15 mouse cellular contexts compared by ENCODE assay signal in genomic region chr16:17638036-17638628, GRCm38 (mm10). TPM values are rescaled to one million over a fixed set of nuclear protein-coding genes. Genes with fewer than 3 reads are reported as not detected.
DNase-seq lines count a peak whose midpoint lies in the region; ATAC-seq lines count a peak whose summit lies in the region.
"Had no signal": no experiment of that assay in that cellular context is flagged by ENCODE, and none has a peak within 500 bp of the region (broad histone marks: within the 10 kb centered on the region; RNA-seq: fewer than 3 reads in every experiment).

No protein-coding gene starts in this region.

- no peaks in the 10 kb centered on the region for H3K27me3 ChIP-seq in midbrain, embryonic 11.5 days (ENCODE audit: control insufficient read depth, insufficient read depth, low read length)
- H3K27me3 ChIP-seq in midbrain, embryonic 15.5 days (replicated peaks) = no peaks in the 10 kb centered on the region
- H3K27me3 ChIP-seq in liver, embryonic 16.5 days (ENCODE audit: control insufficient read depth, insufficient read depth, low read depth, low read length) = no peaks in the 10 kb centered on the region
- no peaks in the 10 kb centered on the region for H3K27me3 ChIP-seq in stomach, embryonic 16.5 days (ENCODE audit: control insufficient read depth, insufficient read depth, low read length)
- H3K27me3 ChIP-seq in hindbrain, embryonic 11.5 days (ENCODE audit: control insufficient read depth, insufficient read depth, low read length) = no peaks in the 10 kb centered on the region
- H3K27me3 ChIP-seq: limb, embryonic 12.5 days; megakaryocyte, embryonic 14.5 days had no signal

- ATAC-seq in midbrain, embryonic 11.5 days (ENCODE audit: low FRiP score) = no peak
- ATAC-seq in midbrain, embryonic 15.5 days (replicated peaks) = no peak
- peak; percentile 91 for ATAC-seq in erythroid progenitor cell, adult 5-6 weeks (replicated peaks; ENCODE audit: low FRiP score, poor library complexity, severe bottlenecking)
- peak; percentile 97 for ATAC-seq in liver, embryonic 16.5 days (ENCODE audit: low read depth)
- ATAC-seq in stomach, embryonic 16.5 days (ENCODE audit: insufficient read depth, low FRiP score) = peak; percentile 39; the same call in 1 of the 2 replicates
- no peak for ATAC-seq in hindbrain, embryonic 11.5 days (ENCODE audit: low FRiP score)
- ATAC-seq: activated CD4-positive, CD25-positive, alpha-beta regulatory T cell, adult 4 months had no signal

- H3K4me1 ChIP-seq in midbrain, embryonic 11.5 days (ENCODE audit: control insufficient read depth, insufficient read depth, low read length) = no peaks in the 10 kb centered on the region
- no peaks in the 10 kb centered on the region for H3K4me1 ChIP-seq in midbrain, embryonic 15.5 days
- H3K4me1 ChIP-seq in liver, embryonic 16.5 days (ENCODE audit: control insufficient read depth, low read depth, low read length) = peaks cover 42% of the 10 kb centered on the region
- H3K4me1 ChIP-seq in stomach, embryonic 16.5 days (ENCODE audit: control insufficient read depth, insufficient read depth, low read length) = no peaks in the 10 kb centered on the region
- no peaks in the 10 kb centered on the region for H3K4me1 ChIP-seq in hindbrain, embryonic 11.5 days (replicated peaks; ENCODE audit: control insufficient read depth, insufficient read depth, low read length)
- H3K4me1 ChIP-seq: limb, embryonic 12.5 days had no signal

- intact Hi-C loops in left cerebral cortex, postnatal 36 days (cut with DNase I) = no loop called here

- H3K4me3 ChIP-seq in midbrain, embryonic 11.5 days (ENCODE audit: low read depth, low read length) = no peak overlapping the region
- H3K4me3 ChIP-seq in midbrain, embryonic 15.5 days = no peak overlapping the region
- no peak overlapping the region for H3K4me3 ChIP-seq in liver, embryonic 16.5 days (ENCODE audit: low read depth, low read length)
- no peak overlapping the region for H3K4me3 ChIP-seq in stomach, embryonic 16.5 days (replicated peaks; ENCODE audit: low read length)
- H3K4me3 ChIP-seq in hindbrain, embryonic 11.5 days (ENCODE audit: low read depth, low read length) = no peak overlapping the region
- H3K4me3 ChIP-seq: limb, embryonic 12.5 days; megakaryocyte, embryonic 14.5 days had no signal

- peak; percentile 39 for DNase-seq in midbrain, embryonic 11.5 days (ENCODE audit: low spot score, missing footprints)
- no peak for DNase-seq in hindbrain, embryonic 11.5 days (ENCODE audit: low spot score)
- no peak for DNase-seq in left cerebral cortex, postnatal 36 days (ENCODE audit: low spot score in 2 of 2)
- DNase-seq in gastrocnemius, adult 18-20 months (ENCODE audit: low spot score) = no peak
- DNase-seq: gastrocnemius, postnatal 14 days; heart, postnatal 10 days; kidney, adult 2 months; retina, postnatal 1 day had no signal

- H3K4me2 ChIP-seq in midbrain, embryonic 11.5 days = no peak overlapping the region
- no peak overlapping the region for H3K4me2 ChIP-seq in midbrain, embryonic 15.5 days
- peak overlapping the region; percentile 40 for H3K4me2 ChIP-seq in liver, embryonic 16.5 days (ENCODE audit: low read depth, low read length)
- H3K4me2 ChIP-seq in stomach, embryonic 16.5 days (ENCODE audit: low read depth, low read length) = no peak overlapping the region
- no peak overlapping the region for H3K4me2 ChIP-seq in hindbrain, embryonic 11.5 days (replicated peaks; ENCODE audit: low read depth, low read length)
- H3K4me2 ChIP-seq: limb, embryonic 12.5 days had no signal

- H3K9ac ChIP-seq in midbrain, embryonic 11.5 days (ENCODE audit: low read length) = no peak overlapping the region
- H3K9ac ChIP-seq in midbrain, embryonic 15.5 days = no peak overlapping the region
- H3K9ac ChIP-seq in liver, embryonic 16.5 days (ENCODE audit: low read depth, low read length) = peak overlapping the region; percentile 40
- H3K9ac ChIP-seq in stomach, embryonic 16.5 days (ENCODE audit: low read length) = no peak overlapping the region
- no peak overlapping the region for H3K9ac ChIP-seq in hindbrain, embryonic 11.5 days (ENCODE audit: low read depth, low read length)
- H3K9ac ChIP-seq: limb, embryonic 12.5 days had no signal

- no peaks in the 10 kb centered on the region for H3K9me3 ChIP-seq in midbrain, embryonic 11.5 days (ENCODE audit: control insufficient read depth, low read length)
- no peaks in the 10 kb centered on the region for H3K9me3 ChIP-seq in midbrain, embryonic 15.5 days
- no peaks in the 10 kb centered on the region for H3K9me3 ChIP-seq in liver, embryonic 16.5 days (replicated peaks; ENCODE audit: control insufficient read depth, low read length)
- no peaks in the 10 kb centered on the region for H3K9me3 ChIP-seq in stomach, embryonic 16.5 days (replicated peaks; ENCODE audit: control insufficient read depth, low read length)
- no peaks in the 10 kb centered on the region for H3K9me3 ChIP-seq in hindbrain, embryonic 11.5 days (ENCODE audit: control insufficient read depth, low read length)
- H3K9me3 ChIP-seq: limb, embryonic 12.5 days; megakaryocyte, embryonic 14.5 days had no signal

- no peak overlapping the region for H3K27ac ChIP-seq in midbrain, embryonic 11.5 days (ENCODE audit: low read depth, low read length)
- no peak overlapping the region for H3K27ac ChIP-seq in midbrain, embryonic 15.5 days
- peak overlapping the region; percentile 95 for H3K27ac ChIP-seq in liver, embryonic 16.5 days (ENCODE audit: low read length)
- no peak overlapping the region for H3K27ac ChIP-seq in stomach, embryonic 16.5 days (ENCODE audit: low read length)
- no peak overlapping the region for H3K27ac ChIP-seq in hindbrain, embryonic 11.5 days (ENCODE audit: low read depth, low read length)
- H3K27ac ChIP-seq: limb, embryonic 12.5 days had no signal

- H3K36me3 ChIP-seq in midbrain, embryonic 11.5 days (ENCODE audit: control insufficient read depth, insufficient read depth, low read length) = peaks cover 21% of the 10 kb centered on the region
- peaks cover 38% of the 10 kb centered on the region; the same call in 1 of the 2 replicates for H3K36me3 ChIP-seq in midbrain, embryonic 15.5 days (replicated peaks)
- peaks cover 44% of the 10 kb centered on the region for H3K36me3 ChIP-seq in liver, embryonic 16.5 days (ENCODE audit: control insufficient read depth, insufficient read depth)
- peaks cover 31% of the 10 kb centered on the region for H3K36me3 ChIP-seq in stomach, embryonic 16.5 days (ENCODE audit: control insufficient read depth, insufficient read depth, low read length)
- H3K36me3 ChIP-seq in hindbrain, embryonic 11.5 days (ENCODE audit: control insufficient read depth, insufficient read depth, low read length) = peaks cover 9% of the 10 kb centered on the region; the same call in 1 of the 2 replicates

- 96% methylated on average over 9 of the region's 9 CpGs for WGBS in midbrain, embryonic 11.5 days
- WGBS in midbrain, embryonic 15.5 days = 92% methylated on average over 9 of the region's 9 CpGs
- 33% methylated on average over 9 of the region's 9 CpGs for WGBS in liver, embryonic 16.5 days (ENCODE audit: insufficient replicate concordance)
- 89% methylated on average over 9 of the region's 9 CpGs for WGBS in stomach, embryonic 16.5 days
- WGBS in hindbrain, embryonic 11.5 days = 88% methylated on average over 9 of the region's 9 CpGs

RNA-seq across cellular contexts. Expression of gene Ccdc74a, which starts 8.1 kb away (rescaled TPM):
- 4.8 and 5.4 TPM in 2 replicates for polyA plus RNA-seq in midbrain, embryonic 11.5 days (2014; fragmentation: Nextera tagmentation; extraction: Ambion mirVana)
- polyA plus RNA-seq in midbrain, embryonic 15.5 days (2015; fragmentation: Nextera tagmentation; extraction: Ambion mirVana) = 11.2 and 11.5 TPM in 2 replicates
- 5.0 and 11.5 TPM in 2 replicates for total RNA-seq in erythroid progenitor cell, adult 5-6 weeks (2015; ENCODE audit: low replicate concordance)
- 2.8 and 13.5 TPM in 2 replicates for total RNA-seq in erythroid progenitor cell, adult 5-6 weeks (2017; ENCODE audit: low replicate concordance)
- 2.2 and 2.5 TPM in 2 replicates for polyA plus RNA-seq in liver, embryonic 16.5 days (2015; fragmentation: Nextera tagmentation; extraction: Ambion mirVana)
- 4.7 and 4.9 TPM in 2 replicates for polyA plus RNA-seq in stomach, embryonic 16.5 days (2015; fragmentation: Nextera tagmentation; extraction: Ambion mirVana)
- polyA plus RNA-seq in hindbrain, embryonic 11.5 days (2014; fragmentation: Nextera tagmentation; extraction: Ambion mirVana) = 4.4 and 5.9 TPM in 2 replicates
- 10 to 100 TPM; 25.5 to 25.8 TPM for total RNA-seq in left cerebral cortex, postnatal 36 days (2021)
- under 1 TPM; 0.33 to 0.48 TPM for total RNA-seq in gastrocnemius, adult 18-20 months (2021)

RNA-seq across cellular contexts. Expression of gene Smpd4, which starts 19.0 kb away (rescaled TPM):
- polyA plus RNA-seq in midbrain, embryonic 11.5 days (2014; fragmentation: Nextera tagmentation; extraction: Ambion mirVana) = 41.1 and 46.5 TPM in 2 replicates
- 30.1 and 34.7 TPM in 2 replicates for polyA plus RNA-seq in midbrain, embryonic 15.5 days (2015; fragmentation: Nextera tagmentation; extraction: Ambion mirVana)
- 59.1 and 97.3 TPM in 2 replicates for total RNA-seq in erythroid progenitor cell, adult 5-6 weeks (2015; ENCODE audit: low replicate concordance)
- total RNA-seq in erythroid progenitor cell, adult 5-6 weeks (2017; ENCODE audit: low replicate concordance) = 32.6 and 43.5 TPM in 2 replicates
- polyA plus RNA-seq in liver, embryonic 16.5 days (2015; fragmentation: Nextera tagmentation; extraction: Ambion mirVana) = 13.6 and 15.1 TPM in 2 replicates
- polyA plus RNA-seq in stomach, embryonic 16.5 days (2015; fragmentation: Nextera tagmentation; extraction: Ambion mirVana) = 24.7 and 25.3 TPM in 2 replicates
- 39.1 and 40.9 TPM in 2 replicates for polyA plus RNA-seq in hindbrain, embryonic 11.5 days (2014; fragmentation: Nextera tagmentation; extraction: Ambion mirVana)
- 10 to 100 TPM; 43.6 to 80.2 TPM for total RNA-seq in left cerebral cortex, postnatal 36 days (2021)
- total RNA-seq in gastrocnemius, adult 18-20 months (2021) = 10 to 100 TPM; 10.4 to 14.3 TPM

RNA-seq across cellular contexts. Expression of gene Slc7a4, which starts 55.1 kb away (rescaled TPM):
- polyA plus RNA-seq in midbrain, embryonic 11.5 days (2014; fragmentation: Nextera tagmentation; extraction: Ambion mirVana) = 1.5 and 2.0 TPM in 2 replicates
- polyA plus RNA-seq in midbrain, embryonic 15.5 days (2015; fragmentation: Nextera tagmentation; extraction: Ambion mirVana) = 38.7 and 42.7 TPM in 2 replicates
- total RNA-seq in erythroid progenitor cell, adult 5-6 weeks (2015; ENCODE audit: low replicate concordance) = 2.2 TPM in 1 of 2 replicates, not detected in the other
- total RNA-seq in erythroid progenitor cell, adult 5-6 weeks (2017; ENCODE audit: low replicate concordance) = not detected in 2 replicates
- 2.9 and 3.5 TPM in 2 replicates for polyA plus RNA-seq in liver, embryonic 16.5 days (2015; fragmentation: Nextera tagmentation; extraction: Ambion mirVana)
- polyA plus RNA-seq in stomach, embryonic 16.5 days (2015; fragmentation: Nextera tagmentation; extraction: Ambion mirVana) = 25.9 and 26.6 TPM in 2 replicates
- polyA plus RNA-seq in hindbrain, embryonic 11.5 days (2014; fragmentation: Nextera tagmentation; extraction: Ambion mirVana) = 1.9 and 2.1 TPM in 2 replicates
- total RNA-seq in left cerebral cortex, postnatal 36 days (2021) = 100 to 1,000 TPM in 1 of 2 experiments, 10 to 100 TPM in 1; 89.6 to 101 TPM
- total RNA-seq in gastrocnemius, adult 18-20 months (2021) = under 1 TPM in 1 of 2 experiments, not detected in 1; 0.39 TPM

Comparison
In these comparisons a context has a peak if more than half of its experiments do, and no peak if none do; other contexts are left out.
1. ATAC-seq: peak in erythroid progenitor cell, adult 5-6 weeks (single experiment), liver, embryonic 16.5 days (single experiment) and stomach, embryonic 16.5 days (single experiment); none in midbrain, embryonic 11.5 days (single experiment), midbrain, embryonic 15.5 days (single experiment) and hindbrain, embryonic 11.5 days (single experiment).